Mouse (Mus musculus) megakaryocyte-erythroid progenitor cell, adult 5 weeks (primary cell): ENCODE data around the gene Cand2. TPM values are rescaled to one million over a fixed set of nuclear protein-coding genes. Genes with fewer than 3 reads are reported as not detected.

Source experiments
- polyA plus RNA-seq: library from polyadenylated mRNA; stranded (reverse); fragments of >175 nt; gene quantifications from 2 replicates; pipeline ENCODE4 v1.2.3, GENCODE M21; 2012

Gene Cand2
- 4.6 and 5.8 TPM in 2 replicates for polyA plus RNA-seq

GRCm38 (mm10) chr6:115774501-115774921, at the start of gene Cand2:
TSS of gene Cand2 (plus strand) at chr6:115774538.

GRCm38 (mm10) chr6:115761995-115762756, 12.2 kb upstream of the Cand2 start, which contains the start of gene Tmem40:
TSS of gene Tmem40 (minus strand) at chr6:115762410.

GRCm38 (mm10) chr6:115808488-115809231, 34.3 kb downstream of the Cand2 start, which contains the start of gene Rpl32:
TSS of gene Rpl32 (minus strand) at chr6:115808747.

GRCm38 (mm10) chr6:115838161-115838597, 63.8 kb downstream of the Cand2 start, which contains the start of gene Efcab12:
TSS of gene Efcab12 (minus strand) at chr6:115838412.

GRCm38 (mm10) chr6:115853091-115853813, 78.9 kb downstream of the Cand2 start, which contains the start of the genes Mbd4 and Ift122:
TSS of gene Mbd4 (minus strand) at chr6:115853371.
TSS of gene Ift122 (plus strand) at chr6:115853470.

Other genes starting within 250 kb of the Cand2 start
- 6.3 and 6.9 TPM in 2 replicates for gene Tsen2, start 229.9 kb upstream of the Cand2 start, polyA plus RNA-seq
- gene Mkrn2os, start 182.0 kb upstream of the Cand2 start, polyA plus RNA-seq = not detected in 2 replicates
- gene Mkrn2, start 172.6 kb upstream of the Cand2 start, polyA plus RNA-seq = 11.6 and 12.3 TPM in 2 replicates
- gene Raf1, start 97.9 kb upstream of the Cand2 start, polyA plus RNA-seq = 26.3 and 28.4 TPM in 2 replicates
- 28.5 and 33.2 TPM in 2 replicates for gene Tmem40, start 12.1 kb upstream of the Cand2 start, polyA plus RNA-seq
- gene Rpl32, start 34.2 kb downstream of the Cand2 start, polyA plus RNA-seq = 440 and 460 TPM in 2 replicates
- gene Efcab12, start 63.9 kb downstream of the Cand2 start, polyA plus RNA-seq = 0.04 TPM in 1 of 2 replicates, not detected in the other
- gene Mbd4, start 78.8 kb downstream of the Cand2 start, polyA plus RNA-seq = 1.3 and 1.6 TPM in 2 replicates
- gene Ift122, start 78.9 kb downstream of the Cand2 start, polyA plus RNA-seq = 1.4 and 2.3 TPM in 2 replicates
- 0.26 TPM in 1 of 2 replicates, not detected in the other for gene Rho, start 157.2 kb downstream of the Cand2 start, polyA plus RNA-seq
- not detected in 2 replicates for gene H1foo, start 170.4 kb downstream of the Cand2 start, polyA plus RNA-seq
- gene Plxnd1, start 220.5 kb downstream of the Cand2 start, polyA plus RNA-seq = 30.4 and 43.2 TPM in 2 replicates